Mouse (Mus musculus) monocyte, adult 2 months (primary cell): ENCODE data around the gene Rbm6.

Experiments
- DNase-seq, 2 experiments: peaks; one replicate each; pipeline ENCODE4 v3.0.0; 2022; ENCODE audit warnings: low spot score in 2 of 2, low read depth in 1 of 2

Rbm6 gene

GRCm38 (mm10) chr9:107880411-107880810 is 7.4 kb upstream of the Rbm6 start:
- DNase-seq: no peak

GRCm38 (mm10) chr9:107872350-107873098 is 513 bp downstream of the Rbm6 start:
- DNase-seq: peak; percentile 83 to 87

GRCm38 (mm10) chr9:107866081-107866480 is 7.0 kb downstream of the Rbm6 start:
- DNase-seq: no peak

GRCm38 (mm10) chr9:107864493-107864892 is 8.5 kb downstream of the Rbm6 start:
- no peak for DNase-seq

- no peak for DNase-seq
These were observed 14.7 kb downstream of the Rbm6 start for GRCm38 (mm10) chr9:107858343-107858742.

GRCm38 (mm10) chr9:107848922-107849321 is 24.1 kb downstream of the Rbm6 start:
- no peak for DNase-seq

GRCm38 (mm10) chr9:107842709-107843108 is 30.3 kb downstream of the Rbm6 start:
- no peak for DNase-seq

GRCm38 (mm10) chr9:107838869-107839268 is 34.2 kb downstream of the Rbm6 start:
- DNase-seq: no peak

GRCm38 (mm10) chr9:107833826-107834225 is 39.2 kb downstream of the Rbm6 start:
- no peak for DNase-seq

GRCm38 (mm10) chr9:107831765-107832164 is 41.3 kb downstream of the Rbm6 start:
- DNase-seq: no peak

- no peak for DNase-seq
These were observed 60.9 kb downstream of the Rbm6 start for GRCm38 (mm10) chr9:107812132-107812531.

- no peak for DNase-seq
These were observed 62.1 kb downstream of the Rbm6 start for GRCm38 (mm10) chr9:107810985-107811384.

GRCm38 (mm10) chr9:107791714-107792113 is 81.3 kb downstream of the Rbm6 start:
- no peak for DNase-seq

GRCm38 (mm10) chr9:107782536-107783203 is 90.4 kb downstream of the Rbm6 start:
- no peak for DNase-seq

- DNase-seq: no peak
These were observed 96.2 kb downstream of the Rbm6 start for GRCm38 (mm10) chr9:107776809-107777208.

- DNase-seq: no peak
These were observed 98.6 kb downstream of the Rbm6 start for GRCm38 (mm10) chr9:107774411-107774810.

- no peak for DNase-seq
These were observed 101.3 kb downstream of the Rbm6 start for GRCm38 (mm10) chr9:107771782-107772181.

- DNase-seq: peak; percentile 84 to 85
These were observed 102.4 kb downstream of the Rbm6 start, which contains the start of gene Rbm5 for GRCm38 (mm10) chr9:107770374-107771290. Gene Rbm5, minus strand, starts transcription at chr9:107770996.

- DNase-seq: no peak
These were observed 103.0 kb downstream of the Rbm6 start for GRCm38 (mm10) chr9:107770037-107770373.

GRCm38 (mm10) chr9:107769445-107770000 is 103.5 kb downstream of the Rbm6 start:
- DNase-seq: no peak

- no peak for DNase-seq
These were observed 104.2 kb downstream of the Rbm6 start for GRCm38 (mm10) chr9:107768851-107769250.
